Mouse (Mus musculus) kidney, postnatal 0 days (tissue): Measurements from ENCODE around the gene Prkcz. TPM values are rescaled to one million over a fixed set of nuclear protein-coding genes. Genes with fewer than 3 reads are reported as not detected.

Source experiments
- ATAC-seq: fragments of 200-750 bp; cut with Nextera tagmentation; replicated peaks from 2 replicates; pipeline ENCODE4 v1.8.0; 2017; ENCODE audit warnings: low read depth, moderate number of reproducible peaks, moderate TSS enrichment, moderate library complexity; ENCODE audit not compliant: low FRiP score
- DNase-seq: peaks from one replicate; pipeline ENCODE4 v3.0.0-alpha.2; 2016; ENCODE audit warnings: low spot score
- H3K27ac ChIP-seq: fragments of 300-500 bp; sonication (generic); 2 replicates; pipeline ENCODE4 v1.5.1; 2014; ENCODE audit warnings: mild to moderate bottlenecking
- H3K27me3 ChIP-seq: fragments of 300-500 bp; sonication (generic); 2 replicates; pipeline ENCODE4 v1.6.1; 2014; ENCODE audit warnings: low read length, mixed read lengths; ENCODE audit not compliant: insufficient read depth
- H3K36me3 ChIP-seq: fragments of 300-500 bp; sonication (generic); 2 replicates; pipeline ENCODE4 v1.6.1; 2014; ENCODE audit warnings: low read length, mixed read lengths; ENCODE audit not compliant: insufficient read depth
- H3K4me1 ChIP-seq: fragments of 300-500 bp; sonication (generic); replicated peaks from 2 replicates; pipeline ENCODE4 v1.6.1; 2014; ENCODE audit warnings: antibody characterized with exemption, low read length, mixed read lengths; ENCODE audit not compliant: insufficient read depth
- H3K4me2 ChIP-seq: fragments of 300-500 bp; sonication (generic); 2 replicates; pipeline ENCODE4 v1.6.1; 2014; ENCODE audit warnings: mild to moderate bottlenecking, low read length, moderate library complexity, mixed read lengths
- H3K4me3 ChIP-seq: fragments of 300-500 bp; sonication (generic); replicated peaks from 2 replicates; pipeline ENCODE4 v1.5.1; 2014; ENCODE audit warnings: low read depth, low read length
- H3K9ac ChIP-seq: fragments of 300-500 bp; sonication (generic); 2 replicates; pipeline ENCODE4 v1.6.1; 2014; ENCODE audit warnings: low read depth, low read length
- H3K9me3 ChIP-seq: fragments of 300-500 bp; sonication (generic); replicated peaks from 2 replicates; pipeline ENCODE4 v1.6.1; 2016; ENCODE audit warnings: low read length, inconsistent platforms, mixed read lengths
- CTCF ChIP-seq: IDR thresholded peaks from 2 replicates; pipeline ENCODE4 v1.5.1; 2016; ENCODE audit warnings: antibody characterized with exemption, low read depth, mild to moderate bottlenecking, moderate library complexity
- WGBS: fragments of 180-500 bp; shearing (Covaris S2); extraction: QIAGEN DNeasy Blood & Tissue Kit; methylation state at CpG from one replicate; pipeline ENCODE4 v1.1.7; 2014; 5-methylcytosine and 5-hydroxymethylcytosine counted together
- polyA plus RNA-seq: library from polyadenylated mRNA; unstranded; fragments of >200 nt; fragmentation: Nextera tagmentation; extraction: Ambion mirVana; gene quantifications from 2 replicates; pipeline ENCODE4 v1.2.1, GENCODE M21; 2015

The Prkcz gene
- polyA plus RNA-seq, 1 experiment from 2014 or later, result 20.2 TPM

DNA sequence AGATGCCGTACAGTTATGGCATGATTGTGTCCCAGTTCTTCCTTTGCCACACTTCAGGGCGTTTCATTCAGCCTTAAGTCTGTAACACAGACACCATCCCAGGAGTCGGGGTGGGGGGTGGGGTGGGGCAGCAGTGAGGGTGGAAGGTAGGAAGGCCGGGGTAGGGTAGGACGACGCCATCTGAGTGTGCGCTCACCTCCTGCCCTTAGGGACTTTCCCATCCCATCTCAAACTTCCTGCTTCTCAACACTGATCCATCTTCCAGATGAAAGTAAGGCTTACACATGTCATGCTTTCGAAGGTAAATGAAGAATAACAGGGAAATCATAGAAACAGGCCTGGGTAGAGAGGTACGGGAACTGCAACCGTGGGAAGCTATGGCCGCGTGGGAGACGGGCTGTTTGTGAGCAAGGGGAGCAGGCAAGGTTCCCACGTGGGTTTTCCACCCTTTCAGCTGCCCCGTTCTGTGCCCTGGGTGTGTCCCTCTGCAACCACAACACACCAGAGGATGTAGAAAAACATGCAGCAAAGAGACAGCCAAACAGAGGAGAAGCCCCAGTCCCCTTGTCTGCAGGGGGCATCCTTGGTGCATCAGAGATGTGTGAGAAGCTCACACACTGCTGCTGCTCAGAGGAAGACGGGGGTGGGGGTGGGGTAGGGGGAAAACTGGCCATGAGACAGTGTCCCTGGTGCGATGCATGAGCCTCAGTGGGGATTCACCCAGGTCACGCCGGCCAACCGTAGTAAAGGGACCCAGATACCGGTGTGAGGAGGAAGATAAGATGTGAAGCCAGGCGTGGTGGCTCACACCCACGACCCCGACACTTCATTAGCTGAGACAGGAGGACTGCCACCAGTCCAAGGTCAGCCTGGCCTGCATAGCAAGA is 54.6 kb downstream of the Prkcz start:
- no peaks in the 10 kb centered on the region for H3K4me1 ChIP-seq
- H3K4me2 ChIP-seq, result no peak overlapping the region
- no peak overlapping the region for H3K4me3 ChIP-seq
- WGBS, result 46% methylated on average over 24 of the region's 24 CpGs
- DNase-seq, result no peak
- H3K36me3 ChIP-seq, result no peaks in the 10 kb centered on the region
- no peaks in the 10 kb centered on the region for H3K27me3 ChIP-seq
- no peak overlapping the region for H3K9ac ChIP-seq
- no peak overlapping the region for H3K27ac ChIP-seq
- ATAC-seq, result no peak
- H3K9me3 ChIP-seq, result no peaks in the 10 kb centered on the region
- no peak for TF ChIP-seq CTCF

GRCm38 (mm10) chr4:155305531-155306031 is 55.6 kb downstream of the Prkcz start:
- no peak for TF ChIP-seq CTCF
- no peak overlapping the region for H3K4me2 ChIP-seq
- H3K9ac ChIP-seq, result no peak overlapping the region
- no peaks in the 10 kb centered on the region for H3K36me3 ChIP-seq
- no peaks in the 10 kb centered on the region for H3K27me3 ChIP-seq
- DNase-seq (no peak), ATAC-seq (no peak)
- H3K27ac ChIP-seq, result no peak overlapping the region
- 65% methylated on average over 8 of the region's 8 CpGs for WGBS
- H3K4me3 ChIP-seq, result no peak overlapping the region
- H3K9me3 ChIP-seq, result no peaks in the 10 kb centered on the region
- no peaks in the 10 kb centered on the region for H3K4me1 ChIP-seq

GRCm38 (mm10) chr4:155304508-155305096 is 56.6 kb downstream of the Prkcz start:
- no peak for ATAC-seq
- WGBS, result 87% methylated on average over 7 of the region's 7 CpGs
- Histone ChIP-seq H3K27me3 (no peaks in the 10 kb centered on the region), H3K4me1 (no peaks in the 10 kb centered on the region), H3K9ac (no peak overlapping the region), H3K9me3 (no peaks in the 10 kb centered on the region), H3K4me3 (no peak overlapping the region), H3K27ac (no peak overlapping the region), H3K4me2 (no peak overlapping the region), H3K36me3 (no peaks in the 10 kb centered on the region)
- no peak for DNase-seq
- no peak for TF ChIP-seq CTCF

DNA sequence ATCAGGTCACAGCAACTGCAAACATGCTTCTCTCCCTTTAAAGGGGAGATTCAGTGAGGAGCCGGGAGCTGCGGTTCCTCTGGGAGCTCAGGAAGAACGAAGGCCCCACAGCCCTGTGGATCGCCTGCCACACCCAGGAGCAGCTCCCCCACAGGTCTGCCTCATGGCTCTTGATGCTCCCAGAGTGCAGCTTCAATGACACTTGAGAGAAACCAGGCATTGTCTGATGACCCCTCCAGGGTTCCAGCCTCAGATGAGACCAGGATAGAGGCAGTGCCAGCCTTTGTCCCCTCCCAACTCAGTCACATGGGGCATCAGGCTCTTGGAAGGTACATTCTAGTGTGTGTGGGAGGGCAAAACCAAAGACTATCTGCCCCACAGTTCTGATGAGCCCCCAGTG is 59.2 kb downstream of the Prkcz start:
- TF ChIP-seq CTCF, result no peak
- ATAC-seq, result no peak

GRCm38 (mm10) chr4:155301098-155301447 is 60.1 kb downstream of the Prkcz start:
- DNase-seq, result no peak
- WGBS, result 91% methylated on average over 7 of the region's 7 CpGs
- Histone ChIP-seq H3K9ac (no peak overlapping the region), H3K27me3 (no peaks in the 10 kb centered on the region), H3K4me3 (no peak overlapping the region), H3K27ac (no peak overlapping the region), H3K36me3 (no peaks in the 10 kb centered on the region), H3K4me2 (no peak overlapping the region), H3K9me3 (no peaks in the 10 kb centered on the region), H3K4me1 (no peaks in the 10 kb centered on the region)
- no peak for ATAC-seq
- no peak for TF ChIP-seq CTCF

More for the DNA sequence above, 59.2 kb downstream of the Prkcz start:
- no peak overlapping the region for H3K9ac ChIP-seq
- H3K36me3 ChIP-seq, result no peaks in the 10 kb centered on the region
- H3K9me3 ChIP-seq, result no peaks in the 10 kb centered on the region
- no peak for DNase-seq
- no peaks in the 10 kb centered on the region for H3K27me3 ChIP-seq
- H3K4me3 ChIP-seq, result no peak overlapping the region
- H3K27ac ChIP-seq, result no peak overlapping the region
- 27% methylated on average over 4 of the region's 4 CpGs for WGBS
- no peak overlapping the region for H3K4me2 ChIP-seq
- H3K4me1 ChIP-seq, result no peaks in the 10 kb centered on the region

DNA sequence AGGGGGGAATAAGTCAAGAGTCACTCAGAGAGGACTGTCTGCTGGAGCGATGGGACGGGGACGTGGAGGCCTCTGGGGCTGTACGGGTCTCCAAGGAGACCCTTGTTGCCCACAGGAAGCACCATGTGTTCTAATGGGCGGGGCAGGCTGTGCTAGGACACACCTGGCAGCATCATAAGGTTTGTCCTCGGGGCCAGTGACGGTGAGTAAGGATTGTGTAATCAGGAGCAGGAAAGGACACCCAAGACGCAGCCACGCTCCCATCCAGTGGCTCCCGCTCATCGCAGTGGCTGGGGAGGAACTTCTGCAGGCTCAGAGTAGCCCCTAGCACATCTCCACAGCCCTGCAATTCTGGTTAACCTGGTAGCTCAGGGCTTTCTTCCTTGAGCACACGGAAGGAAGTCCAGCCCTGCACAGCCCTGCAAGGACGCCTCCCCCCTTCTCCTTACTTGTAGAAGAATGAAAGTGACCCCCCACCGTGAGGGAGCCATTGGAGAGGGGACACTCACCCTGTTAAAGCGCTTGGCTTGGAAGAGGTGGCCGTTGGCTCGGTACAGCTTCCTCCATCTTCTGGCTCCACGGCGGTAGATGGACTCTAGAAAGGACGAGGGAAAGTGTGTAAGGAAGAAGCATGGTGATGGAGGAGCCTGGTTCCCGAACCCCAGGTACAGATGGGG is 60.6 kb downstream of the Prkcz start:
- Histone ChIP-seq H3K4me3 (no peak overlapping the region), H3K4me2 (no peak overlapping the region), H3K27me3 (no peaks in the 10 kb centered on the region), H3K9me3 (no peaks in the 10 kb centered on the region), H3K9ac (no peak overlapping the region), H3K4me1 (no peaks in the 10 kb centered on the region), H3K36me3 (no peaks in the 10 kb centered on the region), H3K27ac (no peak overlapping the region)
- ATAC-seq (no peak), DNase-seq (no peak)
- 78% methylated on average over 21 of the region's 21 CpGs for WGBS
- no peak for TF ChIP-seq CTCF
